Mouse (Mus musculus) embryonic facial prominence, embryonic 14.5 days (tissue): ENCODE measurements at regions not wholly inside any gene's neighbourhood (a gene's known extent, or its start where the extent isn't known, plus 50 kb on each side); places are given as distances from the start of the nearest gene placed in this dataset.

Source experiments
- ATAC-seq: fragments of 200-750 bp; cut with Nextera tagmentation; 2 replicates; pipeline ENCODE4 v1.8.0; 2017; ENCODE audit warnings: low read depth, moderate number of reproducible peaks, moderate TSS enrichment
- DNase-seq: peaks from one replicate; pipeline ENCODE4 v3.0.0-alpha.2; 2015; ENCODE audit warnings: low spot score
- H3K27ac ChIP-seq: fragments of 300-500 bp; sonication (generic); replicated peaks from 2 replicates; pipeline ENCODE4 v1.5.1; 2014; ENCODE audit warnings: low read depth, mild to moderate bottlenecking, low read length, moderate library complexity
- H3K27me3 ChIP-seq: fragments of 300-500 bp; sonication (generic); replicated peaks from 2 replicates; pipeline ENCODE4 v1.6.1; 2014; ENCODE audit warnings: low read length; ENCODE audit not compliant: control insufficient read depth, insufficient read depth
- H3K36me3 ChIP-seq: fragments of 300-500 bp; sonication (generic); 2 replicates; pipeline ENCODE4 v1.6.1; 2014; ENCODE audit warnings: low read length, mixed read lengths; ENCODE audit not compliant: control insufficient read depth, insufficient read depth
- H3K4me1 ChIP-seq: fragments of 300-500 bp; sonication (generic); 2 replicates; pipeline ENCODE4 v1.6.1; 2014; ENCODE audit warnings: antibody characterized with exemption, low read length; ENCODE audit not compliant: control insufficient read depth, insufficient read depth
- H3K4me2 ChIP-seq: fragments of 300-500 bp; sonication (generic); 2 replicates; pipeline ENCODE4 v1.6.1; 2014; ENCODE audit warnings: low read depth, mild to moderate bottlenecking, low read length, moderate library complexity, mixed read lengths
- H3K4me3 ChIP-seq: fragments of 300-500 bp; sonication (generic); 2 replicates; pipeline ENCODE4 v1.5.1; 2014; ENCODE audit warnings: low read depth, mild to moderate bottlenecking, low read length
- H3K9ac ChIP-seq: fragments of 300-500 bp; sonication (generic); 2 replicates; pipeline ENCODE4 v1.6.1; 2014; ENCODE audit warnings: low read depth, mild to moderate bottlenecking, low read length, moderate library complexity, mixed read lengths
- H3K9me3 ChIP-seq: fragments of 300-500 bp; sonication (generic); 2 replicates; pipeline ENCODE4 v1.6.1; 2016; ENCODE audit warnings: low read length; ENCODE audit not compliant: control insufficient read depth
- WGBS: fragments of 180-500 bp; shearing (Covaris S2); extraction: QIAGEN DNeasy Blood & Tissue Kit; methylation state at CpG from one replicate; pipeline ENCODE4 v1.1.7; 2014; 5-methylcytosine and 5-hydroxymethylcytosine counted together

DNA sequence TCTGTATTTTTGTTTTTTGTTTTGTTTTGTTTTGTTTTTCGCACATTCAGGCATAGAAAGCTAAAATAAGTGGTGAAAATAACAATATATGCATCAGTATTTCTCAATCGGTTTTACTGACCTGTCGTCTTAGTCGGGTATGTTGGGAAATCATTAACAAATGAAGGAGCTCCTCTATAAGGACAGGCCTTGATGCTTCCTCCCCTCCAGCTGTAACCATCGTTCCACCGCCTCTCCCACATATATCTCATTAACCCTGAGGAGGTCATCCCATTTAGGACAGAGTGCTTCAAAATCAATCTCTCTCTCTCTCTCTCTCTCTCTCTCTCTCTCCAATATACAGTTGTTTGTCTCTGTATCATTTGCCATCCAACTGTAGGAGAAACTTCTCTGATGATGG is 492.4 kb downstream of the Efnb2 start:
- Histone ChIP-seq H3K4me1 (no peaks in the 10 kb centered on the region), H3K9me3 (no peaks in the 10 kb centered on the region), H3K27ac (no peak overlapping the region), H3K9ac (no peak overlapping the region), H3K27me3 (no peaks in the 10 kb centered on the region), H3K4me2 (no peak overlapping the region), H3K4me3 (no peak overlapping the region), H3K36me3 (no peaks in the 10 kb centered on the region)
- 82% methylated on average over 6 of the region's 6 CpGs for WGBS
- ATAC-seq: no peak
- no peak for DNase-seq

DNA sequence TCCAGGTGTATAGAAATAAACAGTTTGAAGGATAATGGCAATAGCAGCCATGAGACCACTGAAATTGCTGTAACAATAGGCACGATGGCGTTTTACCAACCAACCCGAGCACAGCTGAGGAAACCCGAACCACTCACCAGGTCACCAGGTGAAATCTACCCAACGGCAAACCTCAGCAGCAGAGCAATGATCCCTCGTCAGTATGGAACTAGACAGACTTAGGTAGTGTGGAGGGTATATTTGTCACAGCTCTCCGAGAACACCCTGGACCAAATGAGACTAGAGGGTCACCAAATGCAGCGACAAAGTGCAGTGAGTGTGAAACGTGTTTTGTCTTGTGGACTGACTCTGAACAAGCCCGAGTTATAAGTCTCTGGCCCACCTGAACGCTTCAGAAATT is 492.8 kb downstream of the Efnb2 start:
- Histone ChIP-seq H3K9ac (no peak overlapping the region), H3K4me1 (no peaks in the 10 kb centered on the region), H3K27ac (no peak overlapping the region), H3K27me3 (no peaks in the 10 kb centered on the region), H3K36me3 (no peaks in the 10 kb centered on the region), H3K9me3 (no peaks in the 10 kb centered on the region), H3K4me2 (no peak overlapping the region), H3K4me3 (no peak overlapping the region)
- no peak for DNase-seq
- ATAC-seq: no peak
- WGBS: 77% methylated on average over 11 of the region's 11 CpGs

GRCm38 (mm10) chr8:8147527-8147926 is 513.5 kb downstream of the Efnb2 start:
- DNase-seq (no peak), ATAC-seq (no peak)
- no peak overlapping the region for H3K4me2 ChIP-seq
- 94% methylated on average over 5 of the region's 5 CpGs for WGBS
- no peak overlapping the region for H3K9ac ChIP-seq
- no peaks in the 10 kb centered on the region for H3K4me1 ChIP-seq
- peaks cover 8% of the 10 kb centered on the region; the same call in 1 of the 2 replicates for H3K9me3 ChIP-seq
- no peak overlapping the region for H3K4me3 ChIP-seq
- H3K27me3 ChIP-seq: no peaks in the 10 kb centered on the region
- H3K36me3 ChIP-seq: no peaks in the 10 kb centered on the region
- H3K27ac ChIP-seq: no peak overlapping the region

DNA sequence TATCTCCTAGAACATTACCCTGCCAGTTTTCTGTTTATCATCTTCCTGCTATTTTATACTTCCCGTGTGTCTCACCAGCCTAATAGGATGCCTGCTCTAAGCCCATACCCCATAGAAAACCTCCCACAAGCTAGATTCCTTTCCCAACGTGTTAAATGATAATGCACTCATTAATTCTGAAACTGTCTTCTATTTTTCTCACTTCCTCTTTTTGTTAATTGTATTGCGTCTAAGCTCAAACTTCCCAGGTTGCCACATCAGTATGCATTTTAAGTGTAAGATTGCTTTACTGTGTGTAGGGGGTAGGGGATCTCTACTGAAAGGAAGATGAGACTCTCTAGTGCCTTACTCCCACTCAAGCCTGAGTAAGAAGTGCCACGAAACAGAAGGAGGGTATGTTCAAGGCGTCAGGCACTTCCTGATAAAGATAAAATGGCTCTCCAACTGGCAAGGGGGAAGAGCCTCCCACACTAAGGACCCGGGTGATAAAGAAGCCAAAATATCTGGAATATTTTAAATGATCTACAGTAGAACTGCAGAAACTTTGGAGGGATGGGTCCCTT is 518.0 kb downstream of the Efnb2 start:
- WGBS: 72% methylated on average over 6 of the region's 6 CpGs
- Histone ChIP-seq H3K4me2 (no peak overlapping the region), H3K36me3 (no peaks in the 10 kb centered on the region), H3K4me1 (no peaks in the 10 kb centered on the region), H3K9ac (no peak overlapping the region), H3K9me3 (peaks cover 8% of the 10 kb centered on the region; the same call in 1 of the 2 replicates), H3K27ac (no peak overlapping the region), H3K27me3 (no peaks in the 10 kb centered on the region), H3K4me3 (no peak overlapping the region)
- no peak for DNase-seq
- ATAC-seq: no peak

- WGBS: 54% methylated on average over 3 of the region's 3 CpGs
- Histone ChIP-seq H3K4me2 (no peak overlapping the region), H3K36me3 (no peaks in the 10 kb centered on the region), H3K27ac (no peak overlapping the region), H3K9me3 (peaks cover 5% of the 10 kb centered on the region; the same call in 1 of the 2 replicates), H3K4me3 (no peak overlapping the region), H3K4me1 (no peaks in the 10 kb centered on the region), H3K27me3 (no peaks in the 10 kb centered on the region), H3K9ac (no peak overlapping the region)
- ATAC-seq: no peak
- DNase-seq: no peak
Measured at GRCm38 (mm10) chr8:8142461-8142860, 518.6 kb downstream of the Efnb2 start.

DNA sequence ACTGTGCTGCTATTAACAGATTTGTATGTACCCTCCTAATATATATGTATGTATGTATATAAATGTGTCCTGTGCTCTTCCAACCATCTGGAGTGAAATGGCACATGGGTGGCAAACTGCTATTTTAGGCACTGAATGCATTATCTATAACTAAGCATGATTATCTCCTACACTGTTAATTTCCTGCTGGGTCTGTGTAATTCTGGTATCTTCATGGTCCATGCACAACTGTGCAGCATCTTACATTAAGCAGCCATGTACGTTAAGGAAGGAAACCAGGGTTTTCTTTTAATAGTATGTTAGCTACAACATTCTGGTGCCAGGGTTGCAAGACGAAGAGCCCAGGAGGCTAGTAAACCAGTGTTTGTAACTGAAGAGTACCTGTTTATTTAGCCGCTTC is 521.3 kb downstream of the Efnb2 start:
- H3K4me1 ChIP-seq: no peaks in the 10 kb centered on the region
- H3K9ac ChIP-seq: no peak overlapping the region
- H3K36me3 ChIP-seq: no peaks in the 10 kb centered on the region
- H3K4me2 ChIP-seq: no peak overlapping the region
- no peak overlapping the region for H3K27ac ChIP-seq
- no peaks in the 10 kb centered on the region for H3K9me3 ChIP-seq
- no peak overlapping the region for H3K4me3 ChIP-seq
- no peaks in the 10 kb centered on the region for H3K27me3 ChIP-seq
- DNase-seq: no peak
- WGBS: 86% methylated on average over 3 of the region's 3 CpGs
- no peak for ATAC-seq

DNA sequence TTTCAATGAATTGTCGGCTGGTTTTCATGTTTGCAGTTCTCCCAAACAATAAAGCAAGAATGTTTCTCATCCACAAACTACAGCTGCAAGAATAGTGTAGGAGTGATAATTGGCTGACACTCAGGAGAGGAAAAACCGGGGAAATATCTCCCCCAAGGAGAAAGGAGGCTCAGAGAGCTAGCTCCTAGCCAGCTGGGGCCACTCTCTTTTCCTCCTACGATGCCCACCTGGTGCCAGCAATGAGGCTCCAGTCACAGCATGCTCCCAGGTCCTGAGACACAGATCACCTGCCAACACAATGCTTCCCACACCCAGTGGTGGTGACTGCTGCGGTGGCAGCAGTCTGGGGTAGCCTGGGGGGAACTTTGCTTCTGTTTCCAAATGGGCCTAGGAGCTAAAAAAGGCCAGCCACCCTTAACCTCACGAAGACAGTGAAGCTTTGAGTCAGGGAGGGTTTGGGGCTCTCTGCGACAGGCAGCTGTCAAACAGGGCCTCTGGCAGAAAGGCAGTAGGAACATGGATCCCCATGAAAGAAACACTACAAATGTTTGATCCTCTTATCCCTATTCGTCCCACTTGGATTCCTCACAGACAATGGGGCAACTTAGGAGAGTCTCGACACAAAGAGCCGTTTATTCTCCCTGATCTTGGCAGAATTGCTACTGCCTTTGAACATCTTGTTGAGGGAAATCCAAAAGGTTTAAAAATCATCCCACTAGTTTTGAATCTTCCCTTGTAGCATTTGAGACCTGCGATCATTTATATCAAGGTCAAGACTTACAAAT is 527.8 kb downstream of the Efnb2 start:
- no peak overlapping the region for H3K4me3 ChIP-seq
- no peaks in the 10 kb centered on the region; the same call in 1 of the 2 replicates for H3K27me3 ChIP-seq
- ATAC-seq (no peak), DNase-seq (no peak)
- H3K4me1 ChIP-seq: no peaks in the 10 kb centered on the region
- no peak overlapping the region for H3K27ac ChIP-seq
- no peaks in the 10 kb centered on the region for H3K9me3 ChIP-seq
- H3K36me3 ChIP-seq: no peaks in the 10 kb centered on the region
- H3K9ac ChIP-seq: no peak overlapping the region
- H3K4me2 ChIP-seq: no peak overlapping the region
- WGBS: 27% methylated on average over 10 of the region's 10 CpGs

- 22% methylated on average over 3 of the region's 3 CpGs for WGBS
- DNase-seq: no peak
- Histone ChIP-seq H3K27me3 (no peaks in the 10 kb centered on the region; the same call in 1 of the 2 replicates), H3K27ac (no peak overlapping the region), H3K9ac (no peak overlapping the region), H3K4me1 (no peaks in the 10 kb centered on the region), H3K4me2 (no peak overlapping the region), H3K36me3 (no peaks in the 10 kb centered on the region), H3K9me3 (no peaks in the 10 kb centered on the region), H3K4me3 (no peak overlapping the region)
- ATAC-seq: no peak
Measured at GRCm38 (mm10) chr8:8131961-8132376, 529.1 kb downstream of the Efnb2 start.

GRCm38 (mm10) chr8:8130806-8131205 is 530.2 kb downstream of the Efnb2 start:
- H3K4me1 ChIP-seq: no peaks in the 10 kb centered on the region
- H3K9ac ChIP-seq: no peak overlapping the region
- H3K27me3 ChIP-seq: no peaks in the 10 kb centered on the region; the same call in 1 of the 2 replicates
- DNase-seq: no peak
- no peak overlapping the region for H3K27ac ChIP-seq
- H3K4me2 ChIP-seq: no peak overlapping the region
- H3K36me3 ChIP-seq: no peaks in the 10 kb centered on the region
- H3K9me3 ChIP-seq: no peaks in the 10 kb centered on the region
- no peak for ATAC-seq
- no peak overlapping the region for H3K4me3 ChIP-seq
- 47% methylated on average over 2 of the region's 2 CpGs for WGBS
